In genomic region chr4:134092382-134093288, GRCm38 (mm10) we compare ENCODE assay signal across 9 mouse cellular contexts. TPM values are rescaled to one million over a fixed set of nuclear protein-coding genes. Genes with fewer than 3 reads are reported as not detected.
A peak's percentile ranks its signal among the peaks of the same experiment; 100 is the strongest.
DNase-seq lines count a peak whose midpoint lies in the region; ATAC-seq and TF ChIP-seq lines count a peak whose summit lies in the region.
"Had no signal": no experiment of that assay in that cellular context is flagged by ENCODE, and none has a peak within 500 bp of the region (broad histone marks: within the 10 kb centered on the region; RNA-seq: fewer than 3 reads in every experiment).

No protein-coding gene starts in this region.

- WGBS in forebrain, postnatal 0 days, result 70% methylated on average over 6 of the region's 6 CpGs
- 70% methylated on average over 6 of the region's 6 CpGs for WGBS in forebrain, embryonic 13.5 days
- WGBS in thymus, adult 2 months, result 65% methylated on average over 6 of the region's 6 CpGs

- TF ChIP-seq POLR2A in thymus, adult 2 months (IDR thresholded peaks at IDR 0.05; ENCODE audit: control insufficient read depth, extremely low read depth, insufficient read depth, low read length, poor library complexity), result no peak

- no peaks in the 10 kb centered on the region for H3K36me3 ChIP-seq in forebrain, postnatal 0 days (ENCODE audit: insufficient read depth)
- no peaks in the 10 kb centered on the region for H3K36me3 ChIP-seq in forebrain, embryonic 13.5 days (ENCODE audit: poor library complexity, severe bottlenecking)
- peaks cover 20% of the 10 kb centered on the region for H3K36me3 ChIP-seq in megakaryocyte, embryonic 14.5 days (replicated peaks; ENCODE audit: low read length)
- no peaks in the 10 kb centered on the region for H3K36me3 ChIP-seq in thymus, adult 2 months (ENCODE audit: control insufficient read depth, insufficient read depth, low read length)

- TF ChIP-seq CTCF in forebrain, postnatal 0 days (IDR thresholded peaks at IDR 0.05; ENCODE audit: low read depth), result peak; percentile 50
- peak; percentile 93; the same call in 1 of the 2 replicates for TF ChIP-seq CTCF in thymus, adult 2 months (IDR thresholded peaks at IDR 0.05; ENCODE audit: borderline replicate concordance, control insufficient read depth, extremely low read depth, insufficient read depth, low read length, poor library complexity)

- H3K4me2 ChIP-seq in forebrain, postnatal 0 days (ENCODE audit: low read depth), result no peak overlapping the region
- no peak overlapping the region for H3K4me2 ChIP-seq in forebrain, embryonic 13.5 days

- no peak overlapping the region for H3K4me3 ChIP-seq in forebrain, postnatal 0 days (ENCODE audit: low read depth, low read length)
- H3K4me3 ChIP-seq in forebrain, embryonic 13.5 days, result no peak overlapping the region
- peak overlapping the region; percentile 89 for H3K4me3 ChIP-seq in megakaryocyte, embryonic 14.5 days (replicated peaks)
- peak overlapping the region; percentile 85 for H3K4me3 ChIP-seq in thymus, adult 2 months (ENCODE audit: control insufficient read depth, insufficient read depth, low read length)

- no peak for ATAC-seq in forebrain, postnatal 0 days
- ATAC-seq in forebrain, embryonic 13.5 days, result no peak

- no peak overlapping the region for H3K27ac ChIP-seq in forebrain, postnatal 0 days (ENCODE audit: low read depth, low read length)
- H3K27ac ChIP-seq in forebrain, embryonic 13.5 days, result no peak overlapping the region
- peak overlapping the region; percentile 83 for H3K27ac ChIP-seq in thymus, adult 2 months (ENCODE audit: control insufficient read depth, insufficient read depth, low read length)

- DNase-seq in forebrain, postnatal 0 days, result no peak
- peak; percentile 58 for DNase-seq in urinary bladder, postnatal 25 days (ENCODE audit: low spot score)
- DNase-seq in urinary bladder, adult 18-20 months (ENCODE audit: low spot score in 2 of 2), result no peak
- peak; percentile 67 for DNase-seq in embryo, embryonic 10.5 days (ENCODE audit: low spot score)
- peak; percentile 56 for DNase-seq in kidney, postnatal 14 days
- peak; percentile 84 for DNase-seq in thymus, adult 2 months

- no peaks in the 10 kb centered on the region for H3K4me1 ChIP-seq in forebrain, postnatal 0 days (ENCODE audit: insufficient read depth)
- no peaks in the 10 kb centered on the region for H3K4me1 ChIP-seq in forebrain, embryonic 13.5 days
- H3K4me1 ChIP-seq in megakaryocyte, embryonic 14.5 days, result peaks cover 75% of the 10 kb centered on the region
- peaks cover 51% of the 10 kb centered on the region for H3K4me1 ChIP-seq in thymus, adult 2 months (replicated peaks; ENCODE audit: control insufficient read depth, insufficient read depth, low read length)

- H3K9ac ChIP-seq in forebrain, postnatal 0 days, result no peak overlapping the region
- H3K9ac ChIP-seq in forebrain, embryonic 13.5 days, result no peak overlapping the region

- no peaks in the 10 kb centered on the region for H3K9me3 ChIP-seq in forebrain, postnatal 0 days (ENCODE audit: low read length)
- no peaks in the 10 kb centered on the region for H3K9me3 ChIP-seq in forebrain, embryonic 13.5 days (replicated peaks)
- H3K9me3 ChIP-seq in megakaryocyte, embryonic 14.5 days, result no peaks in the 10 kb centered on the region

- no peaks in the 10 kb centered on the region for H3K27me3 ChIP-seq in forebrain, postnatal 0 days (ENCODE audit: insufficient read depth, low read length)
- no peaks in the 10 kb centered on the region for H3K27me3 ChIP-seq in forebrain, embryonic 13.5 days
- H3K27me3 ChIP-seq in megakaryocyte, embryonic 14.5 days (replicated peaks), result no peaks in the 10 kb centered on the region
- H3K27me3 ChIP-seq in thymus, adult 2 months (ENCODE audit: control insufficient read depth, insufficient read depth, low read length), result no peaks in the 10 kb centered on the region

RNA-seq across cellular contexts. Expression of gene Cd52, which starts 2.2 kb away (rescaled TPM):
- 1.2 and 2.0 TPM in 2 replicates for total RNA-seq in forebrain, postnatal 0 days (2014; rRNA removed)
- 4.1 and 4.6 TPM in 2 replicates for polyA plus RNA-seq in forebrain, postnatal 0 days (2015; fragmentation: Nextera tagmentation; extraction: Ambion mirVana)
- polyA plus RNA-seq in forebrain, embryonic 13.5 days (2015; fragmentation: Nextera tagmentation; extraction: Ambion mirVana), result 2.2 and 2.6 TPM in 2 replicates
- 77.0 and 307 TPM in 2 replicates for polyA plus RNA-seq in megakaryocyte, embryonic 14.5 days (2012; ENCODE audit: insufficient read depth, low replicate concordance)
- 355 and 480 TPM in 2 replicates for polyA plus RNA-seq in thymus, adult 2 months (2012; rRNA removed)

RNA-seq across cellular contexts. Expression of gene Ubxn11, which starts 9.7 kb away (rescaled TPM):
- 5.5 and 13.7 TPM in 2 replicates for total RNA-seq in forebrain, postnatal 0 days (2014; rRNA removed)
- polyA plus RNA-seq in forebrain, postnatal 0 days (2015; fragmentation: Nextera tagmentation; extraction: Ambion mirVana), result 11.0 and 14.3 TPM in 2 replicates
- 6.2 and 9.4 TPM in 2 replicates for polyA plus RNA-seq in forebrain, embryonic 13.5 days (2015; fragmentation: Nextera tagmentation; extraction: Ambion mirVana)
- polyA plus RNA-seq in megakaryocyte, embryonic 14.5 days (2012; ENCODE audit: insufficient read depth, low replicate concordance), result 69.8 and 175 TPM in 2 replicates
- 91.3 and 120 TPM in 2 replicates for polyA plus RNA-seq in thymus, adult 2 months (2012; rRNA removed)

RNA-seq across cellular contexts. Expression of gene Crybg2, which starts 32.0 kb away (rescaled TPM):
- 3.4 and 11.8 TPM in 2 replicates for total RNA-seq in forebrain, postnatal 0 days (2014; rRNA removed)
- 3.7 and 4.5 TPM in 2 replicates for polyA plus RNA-seq in forebrain, postnatal 0 days (2015; fragmentation: Nextera tagmentation; extraction: Ambion mirVana)
- polyA plus RNA-seq in forebrain, embryonic 13.5 days (2015; fragmentation: Nextera tagmentation; extraction: Ambion mirVana), result 0.47 and 0.53 TPM in 2 replicates
- polyA plus RNA-seq in megakaryocyte, embryonic 14.5 days (2012; ENCODE audit: insufficient read depth, low replicate concordance), result not detected in 2 replicates
- polyA plus RNA-seq in thymus, adult 2 months (2012; rRNA removed), result 4.4 and 5.7 TPM in 2 replicates

RNA-seq across cellular contexts. Expression of gene Sh3bgrl3, which starts 36.0 kb away (rescaled TPM):
- 124 and 162 TPM in 2 replicates for total RNA-seq in forebrain, postnatal 0 days (2014; rRNA removed)
- polyA plus RNA-seq in forebrain, postnatal 0 days (2015; fragmentation: Nextera tagmentation; extraction: Ambion mirVana), result 554 and 579 TPM in 2 replicates
- 285 TPM in 2 replicates for polyA plus RNA-seq in forebrain, embryonic 13.5 days (2015; fragmentation: Nextera tagmentation; extraction: Ambion mirVana)
- polyA plus RNA-seq in megakaryocyte, embryonic 14.5 days (2012; ENCODE audit: insufficient read depth, low replicate concordance), result 1,646 and 1,679 TPM in 2 replicates
- polyA plus RNA-seq in thymus, adult 2 months (2012; rRNA removed), result 1,368 and 1,549 TPM in 2 replicates

RNA-seq across cellular contexts. Expression of gene Zfp683, which starts 39.0 kb away (rescaled TPM):
- not detected in 2 replicates for total RNA-seq in forebrain, postnatal 0 days (2014; rRNA removed)
- not detected in 2 replicates for polyA plus RNA-seq in forebrain, postnatal 0 days (2015; fragmentation: Nextera tagmentation; extraction: Ambion mirVana)
- polyA plus RNA-seq in forebrain, embryonic 13.5 days (2015; fragmentation: Nextera tagmentation; extraction: Ambion mirVana), result not detected in 2 replicates
- polyA plus RNA-seq in megakaryocyte, embryonic 14.5 days (2012; ENCODE audit: insufficient read depth, low replicate concordance), result not detected in 2 replicates
- 4.9 and 5.3 TPM in 2 replicates for polyA plus RNA-seq in thymus, adult 2 months (2012; rRNA removed)
- total RNA-seq: layer of hippocampus, adult 18-20 months had no signal

Comparison
In these comparisons a context has a peak if more than half of its experiments do, and no peak if none do; other contexts are left out.
1. DNase-seq: peak in urinary bladder, postnatal 25 days (single experiment), embryo, embryonic 10.5 days (single experiment), kidney, postnatal 14 days (single experiment) and thymus, adult 2 months (single experiment); none in forebrain, postnatal 0 days (single experiment) and urinary bladder, adult 18-20 months (0 of 2).
2. H3K4me3 ChIP-seq: peak in megakaryocyte, embryonic 14.5 days (single experiment) and thymus, adult 2 months (single experiment); none in forebrain, postnatal 0 days (single experiment) and forebrain, embryonic 13.5 days (single experiment).
3. RNA of gene Cd52, which starts 2.2 kb away (polyA plus RNA-seq): 355 to 480 TPM in thymus, adult 2 months and 77.0 to 307 TPM in megakaryocyte, embryonic 14.5 days; 4.1 to 4.6 TPM in forebrain, postnatal 0 days and 2.2 to 2.6 TPM in forebrain, embryonic 13.5 days; every median in the first group is over 10 times any median in the second.